Mouse (Mus musculus) olfactory bulb, adult 2 months (tissue): ENCODE measurements around the gene Cryba1. TPM values are rescaled to one million over a fixed set of nuclear protein-coding genes. Genes with fewer than 3 reads are reported as not detected.
"Not testable (repeated sequence)": the region's sequence is repeated elsewhere in the genome, so short reads cannot be mapped to it uniquely, and the experiment has no call there.

ENCODE experiments used
- H3K27ac ChIP-seq: fragments of 200-500 bp; 2 replicates; pipeline ENCODE4 v1.5.1; 2012; ENCODE audit warnings: low read depth, low read length; ENCODE audit not compliant: insufficient read depth
- H3K4me1 ChIP-seq: fragments of 200-500 bp; 2 replicates; pipeline ENCODE4 v1.6.1; 2012; ENCODE audit warnings: low read length; ENCODE audit not compliant: control insufficient read depth, insufficient read depth
- H3K4me3 ChIP-seq: fragments of 200-500 bp; 2 replicates; pipeline ENCODE4 v1.5.1; 2012; ENCODE audit warnings: mild to moderate bottlenecking, low read depth, low read length, moderate library complexity; ENCODE audit not compliant: insufficient read depth
- CTCF ChIP-seq: fragments of 200-500 bp; IDR thresholded peaks from 2 replicates; pipeline ENCODE4 v1.5.1; 2012; ENCODE audit warnings: low read depth, mild to moderate bottlenecking, low read length, moderate library complexity; ENCODE audit not compliant: insufficient read depth
- POLR2A ChIP-seq: fragments of 200-500 bp; IDR thresholded peaks from 2 replicates; pipeline ENCODE4 v1.6.1; 2012; ENCODE audit warnings: mild to moderate bottlenecking, low read depth, low read length, moderate library complexity; ENCODE audit not compliant: insufficient read depth
- WGBS: fragments of 180-500 bp; shearing (Covaris S2); methylation state at CpG from one replicate; pipeline ENCODE4 v1.1.7; 2018; 5-methylcytosine and 5-hydroxymethylcytosine counted together
- polyA plus RNA-seq: library from polyadenylated mRNA; stranded (reverse); fragments of >200 nt; gene quantifications from 2 replicates; pipeline ENCODE4 v1.2.4, GENCODE M21; 2012; ENCODE audit warnings: low replicate concordance; ENCODE audit not compliant: missing spikeins, insufficient read depth, insufficient read length

Cryba1 gene
- polyA plus RNA-seq, 1 experiment = not detected

DNA sequence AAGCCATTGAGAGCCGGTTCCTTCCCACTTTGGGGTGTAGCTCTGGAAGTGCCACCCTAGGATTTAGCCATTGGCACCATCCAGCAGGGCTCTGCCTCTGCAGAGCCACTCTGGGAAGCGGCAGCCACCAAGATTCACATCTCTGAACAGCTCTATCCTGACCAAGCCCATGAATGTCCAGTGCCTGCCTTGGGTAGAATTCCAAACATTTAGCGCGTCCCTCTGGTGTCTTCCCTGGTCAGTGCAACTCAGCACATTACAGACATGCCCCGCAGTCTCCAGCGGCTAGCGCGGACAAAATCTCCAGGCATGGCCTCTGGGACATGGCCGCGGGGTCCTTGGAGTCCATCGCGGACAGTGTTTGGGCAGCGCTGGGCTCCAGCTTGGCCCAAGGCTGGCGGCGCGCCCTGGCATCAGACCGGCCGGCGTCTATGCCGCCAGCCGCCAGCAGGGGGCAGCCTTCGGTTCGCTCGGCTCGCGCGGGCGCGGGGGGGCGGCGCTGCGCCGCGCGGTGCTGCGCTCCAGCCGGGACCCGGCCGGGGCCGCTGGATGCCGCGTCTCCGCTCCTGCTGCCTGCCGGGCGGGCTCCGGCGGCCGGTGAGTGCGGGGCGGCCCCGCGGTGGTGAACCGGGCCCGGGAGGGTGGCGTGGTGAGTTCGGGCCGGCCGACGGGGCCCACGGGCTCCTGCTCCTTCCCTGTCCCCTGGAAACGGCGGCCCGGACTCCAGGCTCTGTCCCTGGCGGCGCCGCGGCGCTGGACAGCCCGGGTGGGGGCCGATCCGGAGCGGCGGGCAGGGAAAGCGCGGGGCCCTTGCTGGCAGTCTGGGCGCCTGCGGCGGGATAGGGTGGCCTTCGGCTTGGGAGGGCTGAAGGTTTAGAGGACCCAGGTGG is 37.9 kb upstream of the Cryba1 start, which contains the start of gene Myo18a:
TSS of gene Myo18a (plus strand) at position 464 of the 890 bp plus-strand sequence.
- TF ChIP-seq POLR2A (peak; percentile 50), CTCF (peak; percentile 86; the same call in 1 of the 2 replicates)
- H3K27ac ChIP-seq = peak within 1 kb of the TSS; percentile 66
- WGBS = 2% methylated on average over 79 of the region's 79 CpGs

DNA sequence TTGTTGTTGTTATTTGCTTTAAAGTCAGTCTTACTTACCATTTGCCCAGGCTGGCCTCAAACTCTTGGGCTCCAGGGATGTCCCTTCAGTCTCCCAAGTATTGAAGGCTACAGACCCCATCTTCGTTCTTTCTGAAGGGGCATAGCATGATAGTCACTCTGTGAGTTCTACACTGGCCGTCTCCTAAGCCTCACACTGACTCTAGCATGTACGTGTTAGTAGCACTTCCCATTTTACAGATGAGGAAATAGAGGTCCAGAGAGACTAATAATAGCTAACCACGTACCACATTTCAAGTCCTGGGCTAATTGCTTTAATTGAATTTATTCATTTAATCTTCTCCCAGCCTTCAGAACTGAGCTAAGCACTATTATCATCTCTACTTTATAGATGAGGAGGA is 34.9 kb upstream of the Cryba1 start:
- TF ChIP-seq CTCF = no peak
- TF ChIP-seq POLR2A = no peak
- 83% methylated on average over 4 of the region's 4 CpGs for WGBS
- Histone ChIP-seq H3K4me1 (peaks cover 16% of the 10 kb centered on the region), H3K27ac (no peak overlapping the region), H3K4me3 (no peak overlapping the region)

More for the DNA sequence above, 37.9 kb upstream of the Cryba1 start, which contains the start of gene Myo18a:
- H3K4me3 ChIP-seq = peak within 1 kb of the TSS; percentile 93
- peaks cover 32% of the 10 kb centered on the region for H3K4me1 ChIP-seq

DNA sequence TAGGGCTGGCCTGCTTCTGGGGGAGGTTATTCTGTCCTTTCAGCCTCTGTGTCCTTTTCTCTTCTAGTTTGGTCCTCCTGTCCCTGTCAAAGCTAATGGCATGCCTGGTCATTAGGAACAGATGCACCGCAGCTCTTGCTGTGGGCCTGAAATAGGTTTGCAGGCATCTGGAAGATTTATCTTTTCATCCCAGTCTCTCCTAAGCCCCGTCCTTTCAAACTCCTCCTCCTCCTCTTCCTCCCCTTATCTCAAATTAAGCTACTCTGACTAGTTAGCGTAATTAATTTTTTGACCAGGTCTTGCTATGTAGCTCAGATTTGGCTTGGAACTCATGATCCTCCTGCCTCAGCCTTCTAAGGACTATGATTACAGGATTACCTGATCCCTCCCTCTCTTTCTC is 28.4 kb upstream of the Cryba1 start:
- WGBS = 72% methylated on average over 3 of the region's 3 CpGs
- Histone ChIP-seq H3K27ac (no peak overlapping the region), H3K4me1 (no peaks in the 10 kb centered on the region; the same call in 1 of the 2 replicates), H3K4me3 (no peak overlapping the region)
- TF ChIP-seq CTCF (no peak), POLR2A (no peak)

DNA sequence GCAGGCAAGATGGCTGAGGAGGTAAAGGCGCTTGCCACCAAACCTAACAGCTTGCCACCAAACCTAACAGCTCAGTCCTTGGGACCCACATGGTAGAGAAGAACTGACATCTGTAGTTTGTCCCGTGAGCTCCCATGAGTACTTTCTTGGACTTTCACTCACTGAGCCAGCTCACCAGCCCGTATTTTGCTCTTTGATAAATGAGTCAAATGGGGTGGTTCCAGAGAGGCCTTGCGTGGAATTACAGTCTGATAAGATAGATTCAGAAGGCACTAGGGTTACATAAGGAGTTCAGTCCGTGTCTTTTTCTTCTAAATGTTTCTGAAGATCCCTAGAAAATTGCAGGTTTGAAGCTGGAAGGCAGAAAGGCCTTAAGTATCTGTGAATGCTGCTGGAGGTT is 27.4 kb upstream of the Cryba1 start:
- TF ChIP-seq POLR2A = no peak
- no peak for TF ChIP-seq CTCF
- 54% methylated on average over 5 of the region's 5 CpGs for WGBS
- Histone ChIP-seq H3K4me1 (no peaks in the 10 kb centered on the region; the same call in 1 of the 2 replicates), H3K4me3 (no peak overlapping the region), H3K27ac (no peak overlapping the region)

DNA sequence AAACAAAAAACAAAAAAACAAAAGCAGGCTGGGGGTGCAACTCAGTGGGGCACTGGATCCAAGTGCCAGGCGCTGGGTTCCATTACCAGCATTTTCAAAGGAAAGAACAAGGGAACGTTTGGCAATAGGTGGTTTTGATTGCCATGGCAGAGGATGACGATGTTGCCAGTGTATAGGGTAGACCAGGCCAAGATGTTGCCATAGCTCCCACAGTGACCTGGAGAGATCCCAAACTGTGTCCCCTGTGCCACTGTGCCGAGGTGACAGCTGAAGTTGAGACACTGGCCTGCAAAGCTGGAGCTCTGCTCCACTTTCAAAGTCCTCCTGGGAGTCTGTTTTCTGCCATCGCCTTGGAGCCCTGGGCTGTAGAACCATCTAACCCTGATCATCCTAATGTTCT is 23.9 kb upstream of the Cryba1 start:
- 69% methylated on average over 5 of the region's 5 CpGs for WGBS
- H3K4me3 ChIP-seq = no peak overlapping the region
- no peaks in the 10 kb centered on the region; the same call in 1 of the 2 replicates for H3K4me1 ChIP-seq
- TF ChIP-seq CTCF (no peak), POLR2A (no peak)
- no peak overlapping the region for H3K27ac ChIP-seq

DNA sequence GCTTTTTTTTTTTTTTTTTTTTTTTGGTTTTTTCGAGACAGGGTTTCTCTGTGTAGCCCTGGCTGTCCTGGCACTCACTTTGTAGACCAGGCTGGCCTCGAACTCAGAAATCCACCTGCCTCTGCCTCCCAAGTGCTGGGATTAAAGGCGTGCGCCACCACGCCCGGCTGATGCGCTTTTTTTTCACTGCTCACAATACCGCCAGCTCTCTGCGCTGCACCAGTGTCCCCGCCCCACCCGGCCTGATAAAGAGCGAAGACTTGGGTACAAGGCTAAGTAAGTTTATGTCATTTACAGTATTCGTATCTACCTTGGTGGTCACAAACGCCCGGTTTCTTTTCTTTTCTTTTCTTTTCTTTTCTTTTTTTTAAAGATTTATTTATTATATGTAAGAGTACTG is 22.0 kb upstream of the Cryba1 start:
- H3K4me1 ChIP-seq, H3K27ac ChIP-seq, H3K4me3 ChIP-seq: not testable (repeated sequence)
- 97% methylated on average over 14 of the region's 15 CpGs for WGBS

DNA sequence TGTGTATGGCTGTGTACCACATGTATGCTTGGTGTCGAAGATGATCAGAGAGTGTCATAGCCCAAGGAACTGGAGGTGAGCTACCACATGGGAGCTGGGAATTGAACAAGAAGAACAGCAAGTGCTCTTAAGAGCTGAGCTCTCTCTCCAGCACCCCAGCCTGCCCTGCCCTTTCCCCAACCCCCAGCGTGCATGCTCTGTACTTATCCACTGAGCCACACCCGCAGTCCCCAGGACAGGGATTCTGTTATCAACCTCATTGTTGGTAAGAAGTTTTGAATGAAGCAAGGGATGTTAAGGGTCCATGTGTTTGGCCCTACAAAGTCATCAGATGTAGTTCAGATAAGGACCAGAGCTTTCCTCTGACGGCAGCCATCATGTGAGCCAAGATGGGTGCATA is 21.6 kb upstream of the Cryba1 start:
- Histone ChIP-seq H3K4me1 (no peaks in the 10 kb centered on the region), H3K4me3 (no peak overlapping the region), H3K27ac (no peak overlapping the region)
- 98% methylated on average over 4 of the region's 4 CpGs for WGBS
- TF ChIP-seq CTCF = no peak

DNA sequence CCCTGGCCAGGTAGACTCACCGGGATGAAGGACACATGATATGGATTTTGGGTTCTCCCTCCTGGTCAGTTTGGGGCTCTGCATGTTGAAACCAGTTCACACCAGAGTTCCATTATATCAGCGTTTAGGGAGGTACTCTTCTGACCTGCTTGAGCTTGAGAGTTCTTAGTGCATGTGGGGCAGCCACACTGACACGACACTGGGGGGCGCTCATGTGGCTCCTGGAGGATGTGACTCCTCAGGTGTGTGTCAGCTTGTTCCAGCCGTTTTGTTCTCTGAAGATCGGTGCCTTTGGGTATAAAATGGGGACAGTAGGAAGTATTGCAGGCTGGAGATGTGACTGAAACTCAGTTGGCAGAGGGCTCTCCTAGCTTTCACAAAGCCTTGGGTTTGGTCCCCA is 18.9 kb upstream of the Cryba1 start:
- Histone ChIP-seq H3K27ac (no peak overlapping the region), H3K4me1 (no peaks in the 10 kb centered on the region), H3K4me3 (no peak overlapping the region)
- WGBS = 33% methylated on average over 6 of the region's 6 CpGs
- TF ChIP-seq CTCF (no peak), POLR2A (no peak)

DNA sequence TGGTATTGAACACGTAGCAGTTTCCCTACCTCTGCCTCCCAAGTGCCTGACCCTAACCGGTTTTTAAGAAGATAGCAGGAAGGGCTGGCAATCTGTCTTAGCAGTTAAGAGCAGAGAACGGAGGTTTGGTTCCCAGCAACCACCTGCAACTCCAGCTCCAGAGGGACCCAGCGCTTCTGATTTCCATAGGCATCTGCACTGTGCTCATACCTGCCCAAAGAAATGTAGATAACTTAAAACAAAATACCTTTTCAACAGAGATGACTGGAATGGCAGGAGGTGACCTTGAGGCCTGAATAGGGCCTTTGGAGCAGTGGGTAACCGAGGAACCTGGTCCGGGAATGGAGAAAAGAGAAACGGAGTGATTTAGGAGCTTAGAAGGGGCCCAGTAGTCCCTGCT is 13.5 kb upstream of the Cryba1 start:
- no peak overlapping the region for H3K4me3 ChIP-seq
- 80% methylated on average over 7 of the region's 7 CpGs for WGBS
- TF ChIP-seq POLR2A (no peak), CTCF (no peak)

DNA sequence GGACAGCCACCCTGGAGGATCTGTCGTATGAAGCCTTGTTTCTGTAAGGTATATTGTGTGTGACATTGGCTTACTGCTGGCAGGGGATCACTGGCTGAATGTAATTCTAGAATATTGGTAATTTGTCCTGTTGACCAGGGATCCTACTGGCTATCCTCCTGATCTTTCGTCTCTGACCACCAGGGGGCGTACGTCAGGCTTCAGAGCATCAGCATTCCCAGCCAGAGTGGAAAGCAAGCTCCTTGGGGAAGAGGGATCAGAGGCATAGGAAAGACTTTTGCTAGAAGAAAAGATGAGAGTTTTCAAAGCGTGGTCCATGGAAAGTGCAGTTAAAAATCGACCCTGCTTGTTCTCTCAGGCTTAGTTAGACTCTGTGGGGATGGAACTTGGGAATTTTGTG is 12.2 kb upstream of the Cryba1 start:
- TF ChIP-seq CTCF (peak; percentile 42; the same call in 1 of the 2 replicates), POLR2A (no peak)
- 3% methylated on average over 6 of the region's 6 CpGs for WGBS
- H3K27ac ChIP-seq = no peak overlapping the region
- H3K4me1 ChIP-seq = no peaks in the 10 kb centered on the region
- H3K4me3 ChIP-seq = no peak overlapping the region

More for the DNA sequence above, 13.5 kb upstream of the Cryba1 start:
- Histone ChIP-seq H3K4me1 (no peaks in the 10 kb centered on the region), H3K27ac (no peak overlapping the region)
